Mouse (Mus musculus): ENCODE data around the gene Cldn34c2. TPM values are rescaled to one million over a fixed set of nuclear protein-coding genes. Genes with fewer than 3 reads are reported as not detected.
"Not testable (repeated sequence)": the region's sequence is repeated elsewhere in the genome, so short reads cannot be mapped to it uniquely, and the experiment has no call there.

The Cldn34c2 gene
- total RNA-seq (2021): not detected
- long read RNA-seq, experiment 1, partial matches to known transcripts: 0 of 2 reads
- long read RNA-seq, experiment 1, other reads (novel, unspliced or antisense): 2 of 2 reads
- long read RNA-seq, experiment 2: 0 reads

- not testable (repeated sequence) for DNase-seq
Measured at GRCm38 (mm10) chrX:123581400-123581799, at the start of gene Cldn34c2. TSS of gene Cldn34c2 (plus strand) at chrX:123581700.

- DNase-seq: not testable (repeated sequence)
Measured at GRCm38 (mm10) chrX:123551378-123551777, 30.1 kb upstream of the Cldn34c2 start.

- peak; percentile 0 to 2 for DNase-seq
Measured at GRCm38 (mm10) chrX:123612158-123612828, 30.8 kb downstream of the Cldn34c2 start.

Other genes with a start within 250 kb of the Cldn34c2 start
- gene Gm17467, start 123.1 kb downstream of the Cldn34c2 start, total RNA-seq (2021): not detected
- not detected for gene Cldn34c3, start 212.0 kb downstream of the Cldn34c2 start, total RNA-seq (2021)

All from adrenal gland, postnatal 36 days (tissue).